Mouse (Mus musculus): ENCODE results near the gene St3gal3. TPM values are rescaled to one million over a fixed set of nuclear protein-coding genes. Genes with fewer than 3 reads are reported as not detected.

Gene St3gal3
- polyA plus RNA-seq, 1 experiment from 2014 or later, result 7.3 TPM

GRCm38 (mm10) chr4:118044510-118044909, 90.2 kb downstream of the St3gal3 start:
- no peak overlapping the region for H3K4me3 ChIP-seq (ENCODE audit: low read depth, low read length)
- ATAC-seq (ENCODE audit: insufficient number of reproducible peaks, low FRiP score, low TSS enrichment, low read depth) (no peak), DNase-seq (ENCODE audit: low spot score) (no peak)
- 63% methylated on average over 9 of the region's 9 CpGs for WGBS
- H3K9ac ChIP-seq (ENCODE audit: low read length), result no peak overlapping the region
- H3K4me1 ChIP-seq (ENCODE audit: control insufficient read depth, insufficient read depth, low read length), result peaks cover 32% of the 10 kb centered on the region
- no peaks in the 10 kb centered on the region for H3K9me3 ChIP-seq (ENCODE audit: control insufficient read depth, low read length)
- H3K4me2 ChIP-seq (ENCODE audit: low read depth, severe bottlenecking), result no peak overlapping the region
- H3K27ac ChIP-seq (replicated peaks; ENCODE audit: low read depth, low read length), result no peak overlapping the region
- no peaks in the 10 kb centered on the region for H3K27me3 ChIP-seq (ENCODE audit: control insufficient read depth, insufficient read depth, low read length)
- no peaks in the 10 kb centered on the region for H3K36me3 ChIP-seq (ENCODE audit: control insufficient read depth, insufficient read depth, low read length)

- H3K36me3 ChIP-seq (ENCODE audit: control insufficient read depth, insufficient read depth, low read length), result no peaks in the 10 kb centered on the region
- DNase-seq (ENCODE audit: low spot score), result no peak
- no peak for ATAC-seq (ENCODE audit: insufficient number of reproducible peaks, low FRiP score, low TSS enrichment, low read depth)
- no peak overlapping the region for H3K4me3 ChIP-seq (ENCODE audit: low read depth, low read length)
- H3K9me3 ChIP-seq (ENCODE audit: control insufficient read depth, low read length), result no peaks in the 10 kb centered on the region
- WGBS, result 74% methylated on average over 8 of the region's 8 CpGs
- no peak overlapping the region for H3K9ac ChIP-seq (ENCODE audit: low read length)
- no peak overlapping the region for H3K4me2 ChIP-seq (ENCODE audit: low read depth, severe bottlenecking)
- peaks cover 36% of the 10 kb centered on the region for H3K4me1 ChIP-seq (ENCODE audit: control insufficient read depth, insufficient read depth, low read length)
- H3K27ac ChIP-seq (replicated peaks; ENCODE audit: low read depth, low read length), result peak overlapping the region; percentile 65; the same call in 1 of the 2 replicates
- no peaks in the 10 kb centered on the region for H3K27me3 ChIP-seq (ENCODE audit: control insufficient read depth, insufficient read depth, low read length)
Observed at GRCm38 (mm10) chr4:118043331-118044002, 91.2 kb downstream of the St3gal3 start.

GRCm38 (mm10) chr4:118042671-118043320, 91.9 kb downstream of the St3gal3 start:
- no peak overlapping the region for H3K4me2 ChIP-seq (ENCODE audit: low read depth, severe bottlenecking)
- DNase-seq (ENCODE audit: low spot score) (no peak), ATAC-seq (ENCODE audit: insufficient number of reproducible peaks, low FRiP score, low TSS enrichment, low read depth) (no peak)
- no peak overlapping the region for H3K9ac ChIP-seq (ENCODE audit: low read length)
- no peaks in the 10 kb centered on the region for H3K36me3 ChIP-seq (ENCODE audit: control insufficient read depth, insufficient read depth, low read length)
- peaks cover 36% of the 10 kb centered on the region for H3K4me1 ChIP-seq (ENCODE audit: control insufficient read depth, insufficient read depth, low read length)
- no peaks in the 10 kb centered on the region for H3K9me3 ChIP-seq (ENCODE audit: control insufficient read depth, low read length)
- no peak overlapping the region for H3K4me3 ChIP-seq (ENCODE audit: low read depth, low read length)
- 34% methylated on average over 7 of the region's 7 CpGs for WGBS
- no peaks in the 10 kb centered on the region for H3K27me3 ChIP-seq (ENCODE audit: control insufficient read depth, insufficient read depth, low read length)
- H3K27ac ChIP-seq (replicated peaks; ENCODE audit: low read depth, low read length), result no peak overlapping the region

GRCm38 (mm10) chr4:118041145-118041544, 93.6 kb downstream of the St3gal3 start:
- peak; percentile 56 for DNase-seq (ENCODE audit: low spot score)
- WGBS, result 9% methylated on average over 9 of the region's 9 CpGs
- peak overlapping the region; percentile 87 for H3K27ac ChIP-seq (replicated peaks; ENCODE audit: low read depth, low read length)
- ATAC-seq (ENCODE audit: insufficient number of reproducible peaks, low FRiP score, low TSS enrichment, low read depth), result peak; percentile 53; the same call in 1 of the 2 replicates
- H3K9ac ChIP-seq (ENCODE audit: low read length), result no peak overlapping the region
- no peaks in the 10 kb centered on the region for H3K9me3 ChIP-seq (ENCODE audit: control insufficient read depth, low read length)
- peaks cover 38% of the 10 kb centered on the region for H3K4me1 ChIP-seq (ENCODE audit: control insufficient read depth, insufficient read depth, low read length)
- H3K4me3 ChIP-seq (ENCODE audit: low read depth, low read length), result no peak overlapping the region
- H3K27me3 ChIP-seq (ENCODE audit: control insufficient read depth, insufficient read depth, low read length), result no peaks in the 10 kb centered on the region
- no peak overlapping the region for H3K4me2 ChIP-seq (ENCODE audit: low read depth, severe bottlenecking)
- H3K36me3 ChIP-seq (ENCODE audit: control insufficient read depth, insufficient read depth, low read length), result no peaks in the 10 kb centered on the region

- ATAC-seq (ENCODE audit: insufficient number of reproducible peaks, low FRiP score, low TSS enrichment, low read depth) (peak; percentile 70), DNase-seq (ENCODE audit: low spot score) (peak; percentile 74)
- Histone ChIP-seq H3K4me2 (ENCODE audit: low read depth, severe bottlenecking) (no peak overlapping the region; the same call in 1 of the 2 replicates), H3K4me1 (ENCODE audit: control insufficient read depth, insufficient read depth, low read length) (peaks cover 38% of the 10 kb centered on the region), H3K27me3 (ENCODE audit: control insufficient read depth, insufficient read depth, low read length) (no peaks in the 10 kb centered on the region), H3K9ac (ENCODE audit: low read length) (0 out of 2 replicates have a peak overlapping the region, but pooled peaks have one; percentile 22), H3K9me3 (ENCODE audit: control insufficient read depth, low read length) (no peaks in the 10 kb centered on the region), H3K36me3 (ENCODE audit: control insufficient read depth, insufficient read depth, low read length) (no peaks in the 10 kb centered on the region), H3K27ac (replicated peaks; ENCODE audit: low read depth, low read length) (peak overlapping the region; percentile 87), H3K4me3 (ENCODE audit: low read depth, low read length) (no peak overlapping the region)
- WGBS, result 16% methylated on average over 4 of the region's 4 CpGs
Observed at GRCm38 (mm10) chr4:118040650-118041049, 94.1 kb downstream of the St3gal3 start.

- Histone ChIP-seq H3K4me2 (ENCODE audit: low read depth, severe bottlenecking) (no peak overlapping the region), H3K9ac (ENCODE audit: low read length) (no peak overlapping the region), H3K9me3 (ENCODE audit: control insufficient read depth, low read length) (no peaks in the 10 kb centered on the region), H3K27me3 (ENCODE audit: control insufficient read depth, insufficient read depth, low read length) (no peaks in the 10 kb centered on the region), H3K4me1 (ENCODE audit: control insufficient read depth, insufficient read depth, low read length) (peaks cover 38% of the 10 kb centered on the region), H3K36me3 (ENCODE audit: control insufficient read depth, insufficient read depth, low read length) (no peaks in the 10 kb centered on the region), H3K4me3 (ENCODE audit: low read depth, low read length) (no peak overlapping the region), H3K27ac (replicated peaks; ENCODE audit: low read depth, low read length) (peak overlapping the region; percentile 87)
- 89% methylated on average over 5 of the region's 5 CpGs for WGBS
- DNase-seq (ENCODE audit: low spot score), result no peak
- 0 out of 2 replicates have a peak, but pooled peaks have one; percentile 7 for ATAC-seq (ENCODE audit: insufficient number of reproducible peaks, low FRiP score, low TSS enrichment, low read depth)
Observed at GRCm38 (mm10) chr4:118039964-118040363, 94.8 kb downstream of the St3gal3 start.

GRCm38 (mm10) chr4:118038023-118038422, 96.7 kb downstream of the St3gal3 start:
- no peaks in the 10 kb centered on the region for H3K36me3 ChIP-seq (ENCODE audit: control insufficient read depth, insufficient read depth, low read length)
- no peak overlapping the region for H3K9ac ChIP-seq (ENCODE audit: low read length)
- H3K4me3 ChIP-seq (ENCODE audit: low read depth, low read length), result no peak overlapping the region
- no peak overlapping the region for H3K27ac ChIP-seq (replicated peaks; ENCODE audit: low read depth, low read length)
- no peaks in the 10 kb centered on the region for H3K9me3 ChIP-seq (ENCODE audit: control insufficient read depth, low read length)
- ATAC-seq (ENCODE audit: insufficient number of reproducible peaks, low FRiP score, low TSS enrichment, low read depth) (no peak), DNase-seq (ENCODE audit: low spot score) (no peak)
- peaks cover 28% of the 10 kb centered on the region for H3K4me1 ChIP-seq (ENCODE audit: control insufficient read depth, insufficient read depth, low read length)
- WGBS, result 63% methylated on average over 1 of the region's 1 CpGs
- H3K4me2 ChIP-seq (ENCODE audit: low read depth, severe bottlenecking), result no peak overlapping the region
- H3K27me3 ChIP-seq (ENCODE audit: control insufficient read depth, insufficient read depth, low read length), result no peaks in the 10 kb centered on the region

- H3K27ac ChIP-seq (replicated peaks; ENCODE audit: low read depth, low read length), result peak overlapping the region; percentile 2; the same call in 1 of the 2 replicates
Observed at GRCm38 (mm10) chr4:118037406-118037805, 97.3 kb downstream of the St3gal3 start.

More at GRCm38 (mm10) chr4:118037406-118037805, 97.3 kb downstream of the St3gal3 start:
- H3K27me3 ChIP-seq (ENCODE audit: control insufficient read depth, insufficient read depth, low read length), result no peaks in the 10 kb centered on the region
- no peak overlapping the region for H3K4me2 ChIP-seq (ENCODE audit: low read depth, severe bottlenecking)
- peaks cover 25% of the 10 kb centered on the region for H3K4me1 ChIP-seq (ENCODE audit: control insufficient read depth, insufficient read depth, low read length)
- ATAC-seq (ENCODE audit: insufficient number of reproducible peaks, low FRiP score, low TSS enrichment, low read depth) (no peak), DNase-seq (ENCODE audit: low spot score) (no peak)
- 37% methylated on average over 5 of the region's 5 CpGs for WGBS
- no peaks in the 10 kb centered on the region for H3K9me3 ChIP-seq (ENCODE audit: control insufficient read depth, low read length)
- H3K9ac ChIP-seq (ENCODE audit: low read length), result no peak overlapping the region
- H3K4me3 ChIP-seq (ENCODE audit: low read depth, low read length), result no peak overlapping the region
- no peaks in the 10 kb centered on the region for H3K36me3 ChIP-seq (ENCODE audit: control insufficient read depth, insufficient read depth, low read length)
